Mouse (Mus musculus): ENCODE measurements at regions not wholly inside any gene's neighbourhood (a gene's known extent, or its start where the extent isn't known, plus 50 kb on each side); places are given as distances from the start of the nearest gene placed in this dataset.

GRCm38 (mm10) chr19:32940806-32941205 is 183.5 kb downstream of the Pten start:
- no peak for TF ChIP-seq CTCF (IDR thresholded peaks at IDR 0.05; ENCODE audit: low read depth)
- TF ChIP-seq EP300 (IDR thresholded peaks at IDR 0.05; ENCODE audit: low read depth), result no peak

Measured in liver, embryonic 14.5 days (tissue).